Mouse (Mus musculus) heart, adult 2 months (tissue): ENCODE measurements around the gene Aqp3.

Experiments
- CTCF ChIP-seq: fragments of 200-600 bp; IDR thresholded peaks from 2 replicates; pipeline ENCODE4 v1.8.1; 2022; ENCODE audit warnings: antibody characterized with exemption, mild to moderate bottlenecking, moderate library complexity
- EP300 ChIP-seq: fragments of 200-500 bp; IDR thresholded peaks from 2 replicates; pipeline ENCODE4 v1.6.1; 2011; ENCODE audit warnings: low read depth, low read length, control low read depth; ENCODE audit not compliant: insufficient read depth
- POLR2A ChIP-seq: fragments of 200-500 bp; IDR thresholded peaks from 2 replicates; pipeline ENCODE4 v1.6.1; 2011; ENCODE audit warnings: mild to moderate bottlenecking, low read depth, low read length, control low read depth; ENCODE audit not compliant: insufficient read depth

- TF ChIP-seq CTCF (peak; percentile 65), POLR2A (0 out of 2 replicates have a peak, but pooled peaks have one; percentile 31), EP300 (no peak)
Measured at GRCm38 (mm10) chr4:41043961-41044360, 54.0 kb downstream of the Aqp3 start.
